Mouse (Mus musculus): Measurements from ENCODE around the gene Tmem14a. TPM values are rescaled to one million over a fixed set of nuclear protein-coding genes. Genes with fewer than 3 reads are reported as not detected.
"Not testable (repeated sequence)": the region's sequence is repeated elsewhere in the genome, so short reads cannot be mapped to it uniquely, and the experiment has no call there.

The Tmem14a gene
- total RNA-seq, 1 experiment from 2014 or later, result 2.4 TPM

DNA sequence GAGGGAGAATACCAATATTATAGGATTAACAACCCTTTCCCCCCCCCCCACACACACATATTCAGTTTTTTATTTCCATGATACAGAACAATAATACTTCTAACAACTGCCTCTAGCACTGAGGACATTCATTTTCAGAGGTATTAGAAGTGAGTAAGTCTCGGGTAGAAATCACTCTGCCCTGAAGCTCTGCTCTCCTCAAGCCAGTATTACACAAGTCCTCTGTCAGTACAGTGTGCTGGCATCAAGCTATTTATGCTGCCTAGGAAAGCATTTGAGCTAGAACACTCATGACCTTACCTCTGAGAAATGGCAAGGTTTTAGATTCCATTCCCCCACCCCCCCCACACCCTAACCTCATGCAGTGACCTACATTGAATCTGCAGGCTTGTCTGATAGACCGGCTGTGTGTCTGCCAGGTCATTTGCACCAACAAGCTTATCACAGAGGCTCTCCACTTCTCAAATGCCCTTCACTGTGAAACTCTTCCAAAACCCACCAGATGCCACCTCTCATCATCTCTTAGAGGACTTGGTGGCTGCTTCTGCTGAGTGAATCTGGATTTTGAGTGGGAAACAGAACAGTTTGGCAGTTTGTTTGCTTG lies 56.2 kb downstream of the Tmem14a start:
- no peak for ATAC-seq (replicated peaks in 1 of 2; ENCODE audit: insufficient read depth in 1 of 2, low FRiP score in 2 of 2, low TSS enrichment in 1 of 2, low read depth in 1 of 2, poor library complexity in 2 of 2, severe bottlenecking in 2 of 2)

DNA sequence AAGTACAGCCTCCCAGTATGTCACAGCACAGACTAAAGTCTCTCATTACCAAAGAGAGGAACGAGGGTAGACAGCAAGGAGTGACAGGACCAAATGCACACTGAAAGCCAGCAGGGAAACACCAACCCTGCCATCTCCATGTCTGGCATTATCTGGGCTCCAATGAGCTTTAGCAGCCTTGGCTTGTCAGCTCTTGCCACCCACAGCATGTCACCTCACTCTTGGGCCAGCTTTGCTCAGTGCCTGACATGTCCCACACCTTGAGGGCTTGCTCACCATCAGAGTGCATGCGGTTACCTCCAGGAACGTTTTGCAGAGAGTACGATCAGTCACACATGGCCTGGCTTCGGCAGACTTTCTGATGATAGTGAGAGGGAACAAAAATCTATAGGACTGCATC lies 57.0 kb downstream of the Tmem14a start:
- ATAC-seq (replicated peaks in 1 of 2; ENCODE audit: insufficient read depth in 1 of 2, low FRiP score in 2 of 2, low TSS enrichment in 1 of 2, low read depth in 1 of 2, poor library complexity in 2 of 2, severe bottlenecking in 2 of 2), result not testable (repeated sequence)

DNA sequence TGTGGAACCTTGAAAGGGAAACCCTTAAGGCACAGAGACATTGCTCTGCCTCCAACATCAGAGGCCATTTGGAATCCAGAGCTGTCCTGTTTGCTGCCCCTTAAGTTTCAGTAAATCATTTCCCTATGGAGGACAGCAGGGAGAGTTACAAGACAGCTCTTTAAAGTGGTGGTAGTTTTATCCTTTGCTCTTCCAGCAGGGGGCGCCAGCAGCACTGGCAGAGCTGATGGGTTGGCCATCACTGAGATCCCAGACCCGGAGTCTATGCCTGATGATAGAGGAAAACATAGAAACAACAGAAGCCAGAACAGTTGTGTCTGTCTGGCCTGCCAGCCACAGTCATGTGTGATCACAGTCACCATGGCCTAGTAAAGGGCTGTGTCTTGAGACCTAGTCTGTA lies 57.8 kb downstream of the Tmem14a start:
- peak; percentile 69 to 84 for ATAC-seq (replicated peaks in 1 of 2; ENCODE audit: insufficient read depth in 1 of 2, low FRiP score in 2 of 2, low TSS enrichment in 1 of 2, low read depth in 1 of 2, poor library complexity in 2 of 2, severe bottlenecking in 2 of 2)

Other genes starting within 250 kb of the Tmem14a start
- 1.9 and 3.9 TPM in 2 replicates for gene Tram2, start 139.3 kb upstream of the Tmem14a start, total RNA-seq (2017)
- gene Gsta3, start 22.0 kb downstream of the Tmem14a start, total RNA-seq (2017), result 1.6 TPM in 1 of 2 replicates, not detected in the other
- gene Khdc1a, start 131.1 kb downstream of the Tmem14a start, total RNA-seq (2017), result not detected in 2 replicates
- not detected in 2 replicates for gene Khdc1c, start 149.8 kb downstream of the Tmem14a start, total RNA-seq (2017)
- not detected in 2 replicates for gene Khdc1b, start 165.0 kb downstream of the Tmem14a start, total RNA-seq (2017)

Data from hematopoietic stem cell, adult 5-6 weeks (primary cell).